Mouse (Mus musculus) gastrocnemius, postnatal 10 days (tissue): ENCODE results near the gene Bhlha9. TPM values are rescaled to one million over a fixed set of nuclear protein-coding genes. Genes with fewer than 3 reads are reported as not detected.
"Not testable (repeated sequence)": the region's sequence is repeated elsewhere in the genome, so short reads cannot be mapped to it uniquely, and the experiment has no call there.

Experiments used
- DNase-seq: peaks from one replicate; pipeline ENCODE4 v3.0.0; 2021; ENCODE audit warnings: mixed read lengths
- total RNA-seq, 2 experiments: library from RNA; stranded (reverse); gene quantifications; 2 replicates each; pipeline ENCODE4 v1.2.3; 2021

Bhlha9 gene
- total RNA-seq, 2 experiments from 2014 or later, result not detected

DNA sequence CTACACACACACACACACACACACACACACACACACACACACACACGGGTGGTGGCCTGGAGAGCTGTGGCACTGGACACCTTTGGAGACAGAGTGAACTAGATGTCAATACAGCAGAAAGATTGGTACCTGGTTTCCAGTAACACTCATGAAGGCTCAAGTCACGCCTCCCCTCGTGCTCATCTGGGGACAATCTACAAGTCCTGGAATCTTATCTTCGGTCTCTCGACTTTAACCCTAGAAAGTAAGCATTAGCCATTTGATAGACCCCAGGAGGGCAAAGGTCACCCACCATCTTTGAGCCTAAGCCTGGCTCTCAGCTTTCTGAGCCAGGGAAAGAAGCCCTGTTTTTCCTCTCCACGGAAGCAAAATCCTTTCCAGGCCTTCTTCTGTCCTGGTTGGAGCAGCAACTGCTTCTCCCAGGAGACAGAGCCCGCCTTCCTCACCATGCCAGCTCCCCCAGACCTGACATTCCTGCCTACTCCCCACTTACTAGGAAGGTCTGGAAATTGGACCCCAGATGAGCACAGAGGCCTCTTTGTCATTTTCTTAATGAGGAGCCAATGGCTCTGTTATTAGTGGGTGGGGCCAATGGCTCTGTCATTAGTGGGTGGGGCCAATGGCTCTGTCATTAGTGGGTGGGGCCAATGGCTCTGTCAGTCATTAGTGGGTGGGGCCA is 10.3 kb upstream of the Bhlha9 start:
- no peak for DNase-seq

DNA sequence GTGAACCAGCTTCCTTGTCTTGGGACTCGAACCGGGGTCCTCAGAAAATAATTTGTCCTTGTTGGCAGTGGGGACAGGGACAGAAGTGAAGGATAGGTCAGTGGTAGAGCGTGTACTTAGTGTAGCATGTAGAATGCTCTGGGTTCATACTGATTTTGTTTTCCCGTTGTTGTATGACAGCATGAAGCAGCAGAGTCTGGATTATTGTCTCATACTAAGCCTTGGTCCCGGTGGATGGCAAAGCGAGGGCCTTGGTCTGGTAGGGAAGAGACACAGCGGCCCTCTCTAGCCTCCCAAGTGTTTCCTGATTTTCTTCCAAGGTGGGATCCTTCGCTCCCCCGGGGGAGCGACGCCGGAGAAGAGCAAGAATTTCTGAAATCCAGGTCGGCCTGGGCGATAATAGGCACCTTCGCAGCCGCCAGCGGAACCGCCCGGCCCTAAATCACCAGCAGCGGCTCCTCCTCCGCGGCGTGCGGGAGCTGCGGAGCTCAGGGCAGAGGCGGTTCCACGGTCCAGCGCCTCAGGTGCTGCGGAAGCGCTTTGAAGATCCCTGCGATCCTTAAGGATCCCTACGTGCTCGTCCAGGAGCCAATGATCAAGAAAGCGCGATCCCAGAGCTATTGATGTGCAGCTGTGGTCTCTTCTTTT is 6.1 kb upstream of the Bhlha9 start:
- no peak for DNase-seq

- no peak for DNase-seq
These were observed 4.5 kb upstream of the Bhlha9 start for GRCm38 (mm10) chr11:76667807-76668206.

DNA sequence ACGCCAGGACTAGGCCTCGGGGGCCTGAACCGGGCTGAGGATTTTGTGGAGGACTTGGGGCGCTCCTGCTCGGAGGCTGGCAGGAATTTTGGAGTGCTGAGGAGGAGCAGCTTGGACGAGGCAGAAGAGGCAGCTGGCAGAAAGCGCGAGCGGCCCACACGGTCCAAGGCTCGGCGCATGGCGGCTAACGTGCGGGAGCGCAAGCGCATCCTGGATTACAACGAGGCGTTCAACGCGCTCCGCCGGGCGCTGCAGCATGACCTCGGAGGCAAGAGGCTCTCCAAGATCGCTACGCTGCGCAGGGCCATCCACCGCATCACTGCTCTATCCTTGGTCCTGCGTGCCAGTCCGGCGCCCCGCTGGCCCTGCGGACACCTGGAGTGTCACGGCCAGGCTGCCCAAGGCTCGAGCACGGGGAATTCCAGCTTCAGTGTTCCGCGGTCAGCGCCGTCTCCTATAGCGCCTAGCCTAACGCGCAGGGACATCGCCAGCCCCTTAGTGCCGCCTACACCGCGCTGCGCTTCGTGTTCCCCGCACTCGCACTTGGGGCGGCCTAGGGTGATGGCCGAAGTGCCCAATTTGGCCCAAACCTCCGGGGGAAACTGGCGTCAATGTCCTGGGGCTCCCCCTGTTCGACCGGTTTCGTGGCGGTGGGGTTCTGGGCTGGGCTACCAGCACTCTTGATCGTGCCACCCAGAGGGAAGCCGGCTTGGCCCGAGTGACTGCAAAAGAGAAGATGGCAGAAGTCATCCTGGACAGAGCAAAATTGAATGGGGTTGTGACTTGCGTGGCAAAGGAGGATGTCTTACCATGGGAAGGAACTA is 503 bp downstream of the Bhlha9 start:
- no peak for DNase-seq

DNA sequence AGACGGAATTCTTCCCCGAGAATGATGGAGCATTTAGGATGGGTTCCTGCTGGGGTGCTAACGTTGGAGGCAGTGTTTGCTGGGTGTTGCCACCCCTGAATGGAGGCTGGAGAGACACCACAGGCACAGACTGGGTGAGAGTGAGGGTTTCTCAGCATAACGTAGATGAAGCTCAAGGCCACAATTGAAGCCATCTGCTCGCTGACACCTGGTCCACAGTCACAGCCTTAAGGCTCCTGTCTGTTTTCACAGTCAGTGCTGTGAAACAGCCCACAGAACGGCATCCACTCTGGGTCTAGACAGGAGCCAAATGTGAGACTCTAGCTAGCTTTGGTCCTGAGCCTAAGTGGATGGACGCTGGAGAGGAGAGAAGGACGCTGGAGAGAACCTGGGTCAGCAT is 1.9 kb downstream of the Bhlha9 start:
- DNase-seq, result no peak

DNA sequence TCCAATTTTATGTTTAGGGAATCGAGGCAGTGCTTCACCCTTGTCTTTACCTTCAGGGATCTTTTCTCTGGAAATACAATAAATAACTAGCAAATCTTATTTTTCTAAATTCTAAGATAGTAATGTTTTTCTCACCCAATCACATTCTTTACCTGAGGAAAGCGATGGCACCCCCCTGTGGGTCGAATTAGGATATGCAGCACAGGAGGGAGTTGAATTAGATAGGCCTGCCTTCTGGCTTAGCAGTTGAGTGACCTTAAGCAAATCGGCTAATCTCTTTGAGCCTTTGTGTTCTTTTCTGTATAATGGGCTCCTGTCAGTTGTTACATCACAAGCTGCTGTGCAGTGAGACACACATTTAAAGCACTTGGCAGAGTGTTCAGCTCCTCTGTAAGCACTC is 2.4 kb downstream of the Bhlha9 start:
- DNase-seq, result no peak

GRCm38 (mm10) chr11:76679508-76679907 is 7.2 kb downstream of the Bhlha9 start, which contains the start of gene Trarg1:
Gene Trarg1, plus strand, starts transcription at chr11:76679808.
- DNase-seq, result not testable (repeated sequence)

GRCm38 (mm10) chr11:76685604-76686003 is 13.3 kb downstream of the Bhlha9 start:
- no peak for DNase-seq

GRCm38 (mm10) chr11:76692096-76692495 is 19.8 kb downstream of the Bhlha9 start:
- no peak for DNase-seq

DNA sequence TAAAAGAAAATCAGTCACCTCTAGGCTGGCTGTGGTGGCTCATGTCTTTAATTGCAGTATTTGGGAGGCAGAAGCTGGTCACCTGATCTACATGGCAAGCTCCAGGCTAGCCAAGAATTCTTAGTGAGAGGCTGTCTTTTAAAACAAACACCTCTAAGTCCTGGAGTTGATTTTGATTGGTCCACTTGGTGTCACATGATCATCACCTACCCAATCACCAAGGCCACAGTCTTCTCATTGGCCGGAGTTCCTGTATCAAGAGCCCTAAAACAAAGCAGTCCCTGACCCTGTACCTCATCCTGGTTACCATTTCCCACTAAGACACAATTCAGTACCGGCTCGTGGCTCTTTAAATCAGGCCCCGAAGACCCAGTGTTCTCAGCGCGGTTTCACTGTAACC is 23.5 kb downstream of the Bhlha9 start:
- no peak for DNase-seq

DNA sequence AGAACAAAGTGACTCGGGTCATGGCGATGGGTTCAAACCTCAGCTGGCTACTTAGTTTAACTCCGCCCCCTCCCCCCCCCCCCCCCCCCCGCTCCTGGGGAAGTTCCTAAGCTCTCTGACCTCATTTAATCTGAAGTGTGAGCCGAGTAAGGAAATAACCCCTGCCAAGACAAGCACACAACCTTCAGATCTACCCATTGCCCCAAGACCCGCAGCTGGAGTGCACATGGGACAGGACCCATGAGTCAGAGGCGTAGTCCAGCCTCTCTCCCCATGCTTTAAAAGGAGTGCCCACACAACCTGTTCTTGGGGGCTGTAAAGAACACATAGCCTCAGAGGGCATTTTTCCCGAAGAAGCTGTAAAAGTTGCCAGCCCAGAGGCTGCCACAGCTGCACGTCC is 27.4 kb downstream of the Bhlha9 start:
- no peak for DNase-seq

DNA sequence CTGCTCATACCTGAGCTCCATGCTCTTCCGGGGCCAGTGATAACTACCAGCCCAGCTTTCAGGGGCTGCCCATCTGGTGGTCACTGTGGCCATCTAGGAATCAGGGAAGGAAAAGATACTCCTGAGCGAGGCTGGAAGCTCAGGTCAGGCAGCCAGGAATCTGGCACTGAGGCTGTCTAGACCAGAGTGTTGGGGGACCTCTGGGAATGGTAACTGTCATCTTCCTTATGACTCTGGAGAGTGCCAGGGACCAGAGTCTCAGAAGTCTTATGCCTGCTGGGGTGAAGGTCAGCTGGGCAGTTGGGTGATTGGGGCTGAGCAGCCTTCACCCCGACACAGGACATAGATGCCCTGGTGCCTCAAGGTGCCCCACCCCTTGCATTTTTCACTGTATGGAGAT is 35.4 kb downstream of the Bhlha9 start:
- no peak for DNase-seq

DNA sequence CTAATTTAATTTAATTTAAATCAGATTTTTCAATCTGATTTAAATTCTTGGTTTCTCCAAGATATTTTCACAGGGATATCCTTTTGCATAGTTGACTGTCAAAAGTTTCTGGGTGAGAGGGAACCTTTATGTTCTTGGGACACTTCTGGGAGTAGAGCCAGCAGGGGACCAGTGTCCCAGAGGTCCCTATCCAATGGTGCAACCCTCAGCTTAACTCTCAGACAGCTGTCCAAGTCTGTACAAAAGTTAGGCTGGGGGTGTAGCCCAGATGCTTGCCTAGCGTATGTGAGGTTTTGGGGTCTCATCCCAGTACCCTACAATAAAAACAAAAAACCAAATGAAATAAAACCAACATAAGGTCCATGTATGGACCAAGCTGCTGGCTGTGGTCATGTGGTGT is 35.8 kb downstream of the Bhlha9 start:
- DNase-seq, result no peak

DNA sequence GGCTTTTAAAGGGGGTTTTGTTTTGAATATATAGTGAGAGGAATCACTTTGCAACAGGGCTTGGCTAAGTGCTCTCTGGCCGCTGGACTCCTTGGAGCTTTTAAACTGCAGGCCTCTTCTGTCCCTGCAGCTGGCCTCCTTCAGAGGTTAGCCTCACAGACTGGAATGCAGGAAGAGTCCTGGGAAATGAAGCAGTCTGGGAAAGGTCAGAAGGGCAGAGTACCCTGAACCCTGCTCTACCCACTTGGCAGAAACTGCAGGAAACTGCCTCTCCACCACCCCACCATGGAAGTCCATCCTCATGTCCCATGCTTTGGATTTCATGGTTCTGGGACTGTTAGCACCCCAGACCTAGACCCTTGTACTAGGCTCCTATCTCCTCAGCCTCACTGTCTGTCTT is 36.6 kb downstream of the Bhlha9 start:
- DNase-seq, result no peak

DNA sequence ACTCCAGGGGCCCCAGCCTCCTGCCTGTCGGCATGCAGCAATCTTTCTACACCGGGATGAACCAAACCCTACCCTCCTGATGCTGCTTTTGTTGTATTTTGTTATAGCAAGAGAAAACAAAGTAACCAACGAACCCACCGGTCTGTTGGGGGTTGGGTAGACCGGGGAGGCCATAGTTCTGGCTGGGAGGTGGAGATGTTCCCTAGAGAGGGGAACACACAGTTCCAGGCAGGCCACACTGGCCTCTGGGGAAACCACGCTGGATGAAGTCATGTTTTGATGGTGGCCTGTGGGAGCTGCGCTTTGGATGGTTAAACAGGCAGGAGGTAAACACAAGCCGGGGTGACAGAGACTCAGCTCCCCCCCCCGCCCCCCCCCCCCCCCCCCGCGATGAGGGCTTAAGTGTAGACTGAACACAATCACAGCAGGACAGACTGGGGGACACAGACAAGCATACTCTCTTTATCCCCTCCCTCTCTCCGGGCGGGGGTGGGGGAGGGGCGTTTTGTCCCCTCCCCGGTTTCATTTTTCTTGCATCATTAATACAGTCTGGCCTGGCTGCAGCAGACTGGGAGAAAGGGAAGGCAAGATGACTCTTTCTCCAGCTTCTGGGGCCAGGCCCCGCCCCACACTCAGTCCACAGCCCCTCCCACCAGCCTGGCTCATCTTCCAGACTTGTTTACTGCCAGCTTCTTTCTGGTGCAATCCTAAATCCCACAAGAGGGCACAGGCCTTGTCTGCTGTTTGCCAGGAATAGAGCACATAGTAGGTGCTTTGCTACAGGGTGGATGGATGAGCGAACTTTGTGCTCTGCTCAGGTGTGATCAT is 37.6 kb downstream of the Bhlha9 start:
- peak; percentile 32 for DNase-seq

DNA sequence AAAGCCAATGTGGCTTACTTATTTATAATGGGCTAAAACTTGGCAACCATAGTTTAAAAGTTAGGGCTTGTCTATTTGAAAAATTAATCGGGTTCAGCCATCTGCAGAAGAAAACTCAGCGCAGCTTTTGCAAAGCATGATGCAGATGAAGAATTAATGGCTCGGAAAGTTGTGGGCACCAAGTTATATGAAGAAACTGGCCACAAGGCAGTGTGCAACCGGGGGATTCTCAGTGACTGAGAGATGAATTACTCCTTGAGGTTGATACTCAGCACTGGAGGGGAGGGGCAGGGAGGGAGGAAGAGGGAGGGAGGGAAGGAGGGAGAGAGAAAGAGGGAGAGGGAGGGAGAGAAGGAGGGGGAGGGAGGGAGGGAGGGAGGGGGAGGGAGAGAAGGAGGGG is 44.7 kb downstream of the Bhlha9 start:
- no peak for DNase-seq

Other genes with a start within 250 kb of the Bhlha9 start
- 10 to 100 TPM; 23.9 to 27.0 TPM for gene Abr, start 50.2 kb upstream of the Bhlha9 start, total RNA-seq
- 1 to 10 TPM; 2.0 to 2.1 TPM for gene Trarg1, start 7.3 kb downstream of the Bhlha9 start, total RNA-seq
- gene Gosr1, start 91.1 kb downstream of the Bhlha9 start, total RNA-seq, result 10 to 100 TPM; 24.6 to 29.8 TPM
- 10 to 100 TPM; 53.7 to 59.6 TPM for gene Cpd, start 174.5 kb downstream of the Bhlha9 start, total RNA-seq
- gene Tmigd1, start 229.7 kb downstream of the Bhlha9 start, total RNA-seq, result under 1 TPM; 0.41 to 0.52 TPM